Mouse (Mus musculus) kidney, postnatal 14 days (tissue): Measurements from ENCODE around the gene Gm21964.
A peak's percentile ranks its signal among the peaks of the same experiment; 100 is the strongest.

Source experiments
- DNase-seq: peaks from one replicate; pipeline ENCODE4 v3.0.0; 2022; ENCODE audit warnings: mixed read lengths

Gm21964 gene

GRCm38 (mm10) chr8:110100907-110101306, at the start of gene Gm21964:
TSS of gene Gm21964 (plus strand) at chr8:110101207.
- DNase-seq, result no peak

DNA sequence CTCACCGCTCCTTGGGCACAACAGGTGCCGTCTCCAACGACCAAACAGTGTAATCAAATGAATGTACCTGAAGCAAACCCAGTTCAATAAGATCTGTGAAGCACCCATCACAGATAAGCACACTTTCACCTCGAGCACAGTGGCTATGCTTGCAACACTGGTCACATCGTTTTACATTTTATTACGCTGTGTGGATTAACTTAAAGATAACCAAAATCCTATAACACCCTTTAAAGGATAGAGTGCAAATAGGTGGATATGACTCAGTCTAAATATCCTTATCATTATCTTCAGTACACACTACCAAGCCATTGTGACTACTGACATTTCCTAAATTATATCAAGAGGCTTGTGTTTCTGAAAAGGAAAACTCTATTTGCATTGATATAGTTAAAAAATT, 49.8 kb upstream of the Gm21964 start:
- DNase-seq, result no peak

DNA sequence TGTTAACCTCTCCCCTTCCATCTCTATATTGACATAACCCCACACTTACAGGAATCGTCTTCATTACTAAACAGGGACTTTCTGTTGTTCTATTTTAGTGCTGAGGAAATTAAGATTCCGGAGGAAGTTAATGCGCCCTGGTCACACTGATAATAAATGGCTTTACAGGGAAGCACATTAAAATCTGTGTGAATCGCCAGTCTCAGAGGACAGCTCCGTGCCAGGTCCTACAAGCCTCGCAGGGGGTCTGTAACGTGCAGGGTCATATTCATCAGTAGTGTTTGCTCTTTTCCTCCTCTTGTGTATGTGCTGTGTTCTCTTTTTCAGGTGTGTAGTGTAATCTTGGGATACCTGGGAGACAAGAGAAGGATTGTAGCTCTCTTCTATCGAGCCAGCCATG, 42.8 kb upstream of the Gm21964 start:
- no peak for DNase-seq

DNA sequence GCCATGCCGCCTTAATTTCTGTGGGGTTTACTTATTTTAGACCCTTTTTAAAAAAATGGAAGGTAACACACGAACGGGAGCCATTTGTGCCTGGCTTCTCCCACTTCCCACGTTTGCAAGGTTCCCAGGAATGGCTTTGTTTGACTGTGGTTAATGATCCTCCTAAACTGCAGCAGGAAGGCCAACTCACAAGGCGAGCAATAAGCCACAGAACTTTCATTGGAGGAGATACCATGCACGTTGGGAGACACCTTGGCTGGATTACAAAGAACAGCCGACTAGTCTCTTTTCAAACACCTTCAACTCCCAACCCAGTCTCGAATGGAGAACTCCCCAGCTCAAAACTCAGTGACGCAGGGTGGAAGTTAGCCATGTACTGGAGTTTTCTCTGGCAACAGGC, 36.8 kb upstream of the Gm21964 start:
- no peak for DNase-seq

DNA sequence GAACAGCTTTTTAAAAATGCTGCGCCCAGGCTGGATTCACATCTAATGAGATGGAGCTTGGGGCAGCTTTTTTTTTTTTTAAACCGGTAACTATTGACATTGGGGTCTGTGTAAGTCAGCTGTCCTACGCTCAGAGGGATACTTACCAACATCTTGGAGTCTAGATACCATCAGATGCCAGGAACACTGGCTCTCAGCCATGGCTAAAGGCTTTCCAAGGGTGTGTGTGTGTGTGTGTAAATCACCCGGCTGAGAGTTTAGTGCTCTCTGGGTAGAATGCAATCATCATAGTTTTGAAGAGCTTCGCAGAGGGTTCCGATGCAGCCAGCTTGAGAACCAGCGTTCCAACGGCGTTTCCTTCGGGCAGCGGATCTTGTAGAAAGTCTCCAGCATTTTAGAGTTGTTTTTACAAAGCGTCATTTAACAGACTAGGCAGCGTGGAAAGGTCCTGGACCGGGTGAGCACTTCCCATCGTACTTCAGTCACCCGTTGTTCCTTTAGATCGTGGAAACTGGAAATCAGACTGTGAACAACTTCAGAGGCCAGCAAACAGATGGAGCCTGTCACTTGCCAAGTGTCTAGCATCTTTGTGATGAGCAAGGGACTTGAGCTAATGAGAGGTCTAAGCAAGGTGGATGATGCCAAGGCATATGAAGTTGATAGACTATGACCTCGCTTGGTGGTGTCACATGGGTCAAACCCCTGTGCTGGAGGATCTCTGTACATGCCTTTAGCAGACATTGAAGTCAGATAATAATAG, 36.2 kb upstream of the Gm21964 start:
- no peak for DNase-seq

GRCm38 (mm10) chr8:110065676-110066075, 35.3 kb upstream of the Gm21964 start:
- no peak for DNase-seq

DNA sequence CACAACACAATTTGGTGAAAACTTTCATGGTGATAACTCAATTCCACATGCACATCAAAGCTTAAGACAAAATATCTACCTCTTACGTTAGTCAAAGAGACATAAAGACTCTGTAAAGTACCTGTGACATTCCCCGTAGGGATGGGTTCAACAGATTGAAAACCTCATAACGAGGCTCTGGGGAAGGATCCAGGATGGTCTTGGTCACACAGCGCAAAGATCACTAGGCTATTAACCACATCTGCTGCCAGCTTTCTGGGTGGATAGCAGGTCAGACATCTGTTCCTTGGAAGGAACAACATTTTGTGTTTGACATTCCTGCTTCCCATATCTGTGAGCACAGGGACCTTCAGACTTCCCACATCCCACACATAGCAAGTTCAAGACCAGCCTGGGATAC, 31.3 kb upstream of the Gm21964 start:
- no peak for DNase-seq

DNA sequence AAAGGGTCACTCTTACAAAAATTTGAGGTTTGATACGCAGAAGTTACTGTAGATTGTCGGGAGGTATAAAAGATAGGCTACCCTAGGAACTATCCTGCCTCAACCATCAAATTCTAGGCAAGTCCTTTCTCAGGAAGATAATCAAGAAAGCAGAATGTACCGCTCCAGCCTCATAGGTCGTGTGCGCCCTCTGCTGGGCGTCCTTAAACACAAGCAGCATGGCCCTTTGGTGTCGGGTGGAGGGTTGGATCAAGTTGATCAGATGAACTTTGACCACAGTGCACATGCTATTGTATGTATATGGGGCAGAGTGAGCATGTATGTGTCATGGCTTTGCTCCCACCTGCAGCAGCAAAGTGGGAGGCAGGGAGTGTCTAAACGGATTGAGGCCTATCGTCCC, 29.4 kb upstream of the Gm21964 start:
- DNase-seq, result peak; percentile 58

DNA sequence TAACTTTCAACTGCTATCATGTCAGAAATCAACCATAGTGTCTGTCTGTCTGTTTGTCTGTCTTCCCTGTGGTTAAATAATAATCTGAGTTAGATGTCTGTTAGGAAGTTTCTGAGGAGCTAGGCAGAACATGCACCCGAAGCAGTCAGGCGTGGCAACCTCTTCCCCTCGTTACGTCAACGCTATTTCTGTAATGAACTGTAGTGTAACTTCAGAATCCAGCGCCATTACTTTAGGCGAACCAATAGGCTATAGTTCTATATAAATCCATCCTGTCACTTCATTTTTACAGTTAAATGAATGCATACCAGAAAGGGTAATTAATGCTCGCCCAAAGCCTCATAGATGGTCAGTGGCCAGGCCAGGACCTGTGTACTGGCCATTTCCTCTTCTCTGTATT, 26.5 kb upstream of the Gm21964 start:
- DNase-seq, result no peak

GRCm38 (mm10) chr8:110079282-110080221, 21.5 kb upstream of the Gm21964 start, which contains the start of gene Zfp612:
TSS of gene Zfp612 (plus strand) at chr8:110079746.
- DNase-seq, result peak; percentile 79

GRCm38 (mm10) chr8:110082416-110083105, 18.4 kb upstream of the Gm21964 start:
- DNase-seq, result no peak

GRCm38 (mm10) chr8:110091869-110092268, 9.1 kb upstream of the Gm21964 start:
- DNase-seq, result peak; percentile 8

GRCm38 (mm10) chr8:110101676-110102075, 669 bp downstream of the Gm21964 start:
- DNase-seq, result no peak

GRCm38 (mm10) chr8:110102653-110103052, 1.6 kb downstream of the Gm21964 start, which contains the start of gene Gm17720:
TSS of gene Gm17720 (minus strand) at chr8:110102753.
- no peak for DNase-seq

- peak; percentile 6 for DNase-seq
Measured at GRCm38 (mm10) chr8:110119715-110120114, 18.7 kb downstream of the Gm21964 start.

- DNase-seq, result peak; percentile 73
Measured at GRCm38 (mm10) chr8:110130537-110130936, 29.5 kb downstream of the Gm21964 start.

- no peak for DNase-seq
Measured at GRCm38 (mm10) chr8:110134236-110134635, 33.2 kb downstream of the Gm21964 start.

- DNase-seq, result no peak
Measured at GRCm38 (mm10) chr8:110135515-110135914, 34.5 kb downstream of the Gm21964 start.

DNA sequence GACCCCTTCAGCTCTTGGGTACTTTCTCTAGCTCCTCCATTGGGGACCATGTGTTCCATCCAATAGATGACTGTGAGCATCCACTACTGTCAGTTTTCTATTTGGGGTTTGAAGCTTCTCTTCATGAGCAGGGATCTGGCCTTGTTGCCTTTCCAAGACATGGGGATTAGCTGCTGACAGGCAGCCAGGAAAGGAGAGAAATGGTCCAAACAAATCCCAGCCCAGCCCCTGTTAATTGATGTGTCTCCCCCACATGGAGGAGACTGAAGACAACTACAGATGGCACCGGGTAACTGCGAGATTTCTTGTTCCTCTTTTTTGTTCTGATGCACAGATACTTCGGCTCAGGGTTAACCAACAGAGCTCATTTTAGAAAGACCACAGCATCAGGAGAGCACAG, 39.1 kb downstream of the Gm21964 start:
- DNase-seq, result no peak

DNA sequence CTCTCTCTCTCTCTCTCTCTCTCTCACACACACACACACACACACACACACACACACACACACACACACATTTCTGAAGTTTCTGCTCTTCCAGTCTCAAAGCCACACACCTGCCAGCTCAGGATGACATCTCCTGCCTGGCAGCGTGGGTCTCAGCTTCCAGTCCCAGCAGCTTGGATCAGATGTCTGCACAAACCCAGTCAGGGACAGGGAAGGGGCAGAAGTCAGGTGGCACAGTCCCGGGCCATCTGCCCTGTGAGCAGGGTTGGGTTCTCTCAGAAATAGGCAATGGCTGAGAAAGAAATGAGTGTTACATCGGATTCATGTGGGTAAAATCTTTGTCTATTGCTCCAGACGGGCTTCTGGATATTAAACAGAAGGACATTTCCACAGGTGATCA, 39.8 kb downstream of the Gm21964 start:
- DNase-seq, result no peak

GRCm38 (mm10) chr8:110145538-110145937, 44.5 kb downstream of the Gm21964 start:
- DNase-seq, result peak; percentile 47

- no peak for DNase-seq
Measured at GRCm38 (mm10) chr8:110152951-110153350, 51.9 kb downstream of the Gm21964 start.
